Mouse (Mus musculus): ENCODE measurements around the gene Irak3. TPM values are rescaled to one million over a fixed set of nuclear protein-coding genes. Genes with fewer than 3 reads are reported as not detected.
"Not testable (repeated sequence)": the region's sequence is repeated elsewhere in the genome, so short reads cannot be mapped to it uniquely, and the experiment has no call there.

Irak3 gene
- total RNA-seq, 2 experiments from 2014 or later = 9.2 to 37.1 TPM

GRCm38 (mm10) chr10:120165793-120166503 is 36.0 kb downstream of the Irak3 start:
- no peak for ATAC-seq (replicated peaks; ENCODE audit: low FRiP score, poor library complexity, severe bottlenecking)

- no peak for ATAC-seq (replicated peaks; ENCODE audit: low FRiP score, poor library complexity, severe bottlenecking)
Observed at GRCm38 (mm10) chr10:120164931-120165792, 36.8 kb downstream of the Irak3 start.

DNA sequence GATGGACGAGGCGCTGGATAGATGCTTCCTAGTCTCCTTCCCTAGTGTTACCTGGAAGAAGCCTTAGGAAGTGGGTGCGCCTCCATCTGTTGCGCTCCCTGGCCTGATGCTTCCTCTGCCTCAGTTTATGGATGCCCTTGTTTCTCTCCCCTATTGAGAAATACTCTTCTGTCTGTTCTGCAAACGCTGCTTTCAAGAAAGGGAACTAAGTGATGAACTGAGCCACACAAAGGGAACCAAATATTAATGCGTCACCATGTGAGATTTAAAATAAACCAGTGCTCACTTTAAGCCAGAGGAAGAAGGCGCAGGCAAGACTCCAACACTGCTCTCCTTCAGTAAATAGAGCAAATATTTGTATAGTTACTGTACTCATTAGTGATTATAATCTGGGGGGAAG is 38.4 kb downstream of the Irak3 start:
- no peak for ATAC-seq (replicated peaks; ENCODE audit: low FRiP score, poor library complexity, severe bottlenecking)

DNA sequence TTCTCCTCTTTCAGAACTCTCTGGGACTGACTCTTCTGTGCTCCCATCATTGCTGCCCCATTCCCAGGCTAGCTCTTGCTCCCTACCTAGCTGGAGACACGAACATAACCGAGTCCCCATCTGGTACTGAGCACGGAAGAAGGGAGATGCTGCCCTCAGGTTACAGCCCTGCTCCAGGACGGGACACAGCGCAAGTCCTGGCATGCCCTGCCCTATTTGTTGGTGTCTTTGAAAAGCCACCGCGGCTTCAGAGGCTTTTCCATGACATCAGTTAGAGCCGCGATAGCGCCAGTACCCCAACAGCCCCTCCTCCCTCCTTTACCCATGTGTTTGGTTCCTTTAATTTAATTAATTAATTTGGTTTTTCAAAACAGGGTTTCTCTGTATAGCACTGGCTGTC is 39.1 kb downstream of the Irak3 start:
- no peak for ATAC-seq (replicated peaks; ENCODE audit: low FRiP score, poor library complexity, severe bottlenecking)

DNA sequence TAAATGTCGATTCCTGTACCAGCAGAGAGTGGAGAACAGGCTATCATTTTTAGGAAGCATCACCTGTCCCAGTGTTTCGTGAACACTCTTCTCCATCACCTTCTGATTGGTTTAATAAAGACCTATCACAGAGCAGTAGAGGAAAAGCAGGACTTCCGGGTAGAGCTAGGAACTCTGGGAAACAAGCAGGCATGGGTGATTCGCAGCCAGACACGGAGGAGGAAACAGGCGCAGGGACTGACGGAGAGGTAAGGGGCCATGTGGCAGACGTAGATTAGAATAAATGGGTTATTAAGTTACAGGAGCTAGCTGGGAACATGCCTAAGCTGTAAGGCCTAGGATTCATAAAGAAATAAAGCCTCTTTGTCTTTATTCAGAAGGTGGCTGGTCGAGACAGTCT is 41.4 kb downstream of the Irak3 start:
- no peak for ATAC-seq (replicated peaks; ENCODE audit: low FRiP score, poor library complexity, severe bottlenecking)

DNA sequence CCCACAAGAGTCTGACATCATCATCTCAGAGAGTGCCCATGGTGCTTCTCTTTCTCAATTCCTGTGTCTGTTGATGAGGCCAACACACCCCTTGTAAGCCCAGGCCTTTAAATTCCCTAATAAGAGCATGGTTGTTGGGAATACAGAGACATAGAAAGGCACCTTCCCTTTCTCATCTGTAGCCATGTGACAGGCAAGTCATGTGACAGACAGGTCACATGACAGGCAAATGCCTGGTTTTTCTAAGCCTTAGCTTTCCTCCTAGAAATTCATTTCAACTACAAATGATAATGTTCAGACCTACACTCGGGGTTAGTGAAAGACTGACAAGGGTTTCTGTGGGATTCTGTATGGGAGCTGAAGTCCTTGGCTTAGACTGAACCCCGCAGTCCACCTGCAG is 48.0 kb downstream of the Irak3 start:
- ATAC-seq (replicated peaks; ENCODE audit: low FRiP score, poor library complexity, severe bottlenecking) = no peak

GRCm38 (mm10) chr10:120151672-120152071 is 50.3 kb downstream of the Irak3 start:
- ATAC-seq (replicated peaks; ENCODE audit: low FRiP score, poor library complexity, severe bottlenecking) = no peak

DNA sequence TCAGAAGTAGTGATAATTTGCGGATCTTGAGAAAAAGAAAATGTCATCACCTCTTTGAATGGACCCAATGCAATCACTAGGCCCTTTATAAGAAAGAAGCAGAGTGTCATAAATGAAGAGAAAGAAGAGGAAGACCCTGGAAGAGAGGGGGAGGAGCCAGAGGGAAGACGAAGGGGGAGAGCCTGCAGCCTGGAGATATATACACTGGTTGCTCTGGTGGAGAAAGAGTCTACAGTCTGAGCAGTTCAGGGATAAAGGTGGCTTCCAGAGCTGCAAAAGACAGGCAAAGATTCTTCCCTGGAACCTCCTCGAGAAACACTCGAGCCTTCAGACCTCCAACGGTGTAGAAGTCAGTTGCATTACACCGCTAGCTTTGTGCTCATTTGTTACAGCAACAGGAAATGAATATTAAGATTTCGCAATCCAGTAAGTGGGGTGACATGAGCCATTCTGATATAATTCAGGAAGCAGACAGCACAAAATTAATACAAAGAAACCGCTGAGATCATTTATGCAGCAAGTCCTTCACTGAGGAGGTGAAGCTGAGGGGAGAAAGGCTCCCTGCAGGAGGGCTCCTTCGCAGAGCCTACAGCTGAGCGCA is 60.9 kb downstream of the Irak3 start:
- no peak for ATAC-seq (replicated peaks; ENCODE audit: low FRiP score, poor library complexity, severe bottlenecking)

- ATAC-seq (replicated peaks; ENCODE audit: low FRiP score, poor library complexity, severe bottlenecking) = no peak
Observed at GRCm38 (mm10) chr10:120140193-120140592, 61.7 kb downstream of the Irak3 start.

DNA sequence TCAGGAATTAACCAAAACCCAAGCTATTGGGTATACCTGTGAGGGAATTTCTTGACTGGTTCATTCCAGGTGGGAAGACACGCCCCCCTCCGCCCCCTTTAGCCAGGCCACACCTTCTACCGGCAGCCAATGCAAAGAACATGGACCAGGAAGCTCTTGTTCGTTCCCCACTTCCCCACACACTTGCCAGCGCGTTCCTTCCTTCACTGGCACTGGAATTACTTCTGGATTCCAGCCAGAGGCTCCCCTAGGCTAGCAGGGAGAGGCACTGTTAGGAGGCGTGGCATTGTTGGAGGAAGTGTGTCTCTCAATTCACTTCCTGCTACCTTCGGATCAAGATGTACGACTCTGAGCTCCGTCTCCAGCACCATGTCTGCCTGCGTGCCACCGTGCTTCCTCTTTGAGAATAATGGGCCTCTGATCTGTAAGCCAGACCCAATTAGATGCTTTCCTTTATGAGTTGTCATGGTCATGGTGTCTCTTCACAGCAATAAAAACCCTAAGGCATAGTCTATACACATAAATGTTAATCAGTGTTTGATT is 65.8 kb downstream of the Irak3 start:
- no peak for ATAC-seq (replicated peaks; ENCODE audit: low FRiP score, poor library complexity, severe bottlenecking)

DNA sequence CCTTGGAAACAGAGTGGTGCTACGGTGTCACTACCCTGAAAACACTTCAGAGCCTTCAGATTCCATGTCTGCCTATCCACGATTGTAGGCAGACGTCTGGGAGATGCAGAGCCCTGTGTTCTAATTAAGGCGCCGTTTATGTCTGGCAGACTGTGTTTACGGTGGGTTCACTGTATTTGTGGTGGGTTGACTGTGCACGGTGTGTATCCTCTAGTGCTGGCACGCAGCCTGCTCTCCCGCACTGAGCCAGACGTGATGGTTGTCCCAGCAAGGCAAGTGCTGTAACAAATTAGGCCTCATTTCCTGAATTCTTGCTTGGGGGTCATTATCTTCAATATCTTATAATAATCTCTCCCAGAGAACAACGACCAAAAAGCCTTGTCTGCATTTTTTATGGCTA is 68.2 kb downstream of the Irak3 start:
- ATAC-seq (replicated peaks; ENCODE audit: low FRiP score, poor library complexity, severe bottlenecking) = no peak

GRCm38 (mm10) chr10:120130621-120131020 is 71.3 kb downstream of the Irak3 start:
- peak; percentile 72 for ATAC-seq (replicated peaks; ENCODE audit: low FRiP score, poor library complexity, severe bottlenecking)

DNA sequence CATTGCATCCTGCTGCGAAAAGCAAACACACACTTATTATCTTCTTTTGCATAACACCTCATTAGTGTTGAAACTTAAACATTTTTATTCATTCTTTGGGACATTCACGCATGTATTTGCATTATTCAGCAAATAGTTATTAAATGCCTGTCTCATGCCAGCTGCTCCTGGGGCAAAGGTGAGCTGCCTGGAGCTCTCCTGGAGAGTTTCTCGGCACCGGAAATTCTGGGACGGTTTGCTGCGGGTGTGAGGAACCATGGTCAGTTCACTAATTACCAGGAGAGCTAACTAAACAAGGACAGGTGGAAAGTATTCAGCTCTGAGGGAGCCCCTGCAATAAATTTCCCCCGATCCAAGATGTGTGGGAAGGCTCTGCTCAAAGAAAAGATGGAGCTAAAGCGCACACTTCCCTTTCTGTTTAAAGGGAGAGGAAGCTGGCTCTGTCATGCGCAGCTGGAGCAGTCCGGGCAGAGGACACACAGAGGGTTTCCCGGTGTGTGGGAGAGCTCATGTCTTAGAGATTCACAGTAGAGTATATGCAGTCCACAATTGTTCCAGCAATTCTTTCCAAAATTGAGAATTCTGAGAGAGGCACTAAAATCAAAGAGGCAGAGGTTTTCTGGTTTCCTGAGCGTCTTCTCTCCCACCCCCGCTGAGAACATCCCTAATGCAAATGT is 73.2 kb downstream of the Irak3 start:
- ATAC-seq (replicated peaks; ENCODE audit: low FRiP score, poor library complexity, severe bottlenecking) = no peak

- no peak for ATAC-seq (replicated peaks; ENCODE audit: low FRiP score, poor library complexity, severe bottlenecking)
Observed at GRCm38 (mm10) chr10:120125465-120125857, 76.5 kb downstream of the Irak3 start.

- peak; percentile 92 for ATAC-seq (replicated peaks; ENCODE audit: low FRiP score, poor library complexity, severe bottlenecking)
Observed at GRCm38 (mm10) chr10:120124801-120125464, 77.0 kb downstream of the Irak3 start.

DNA sequence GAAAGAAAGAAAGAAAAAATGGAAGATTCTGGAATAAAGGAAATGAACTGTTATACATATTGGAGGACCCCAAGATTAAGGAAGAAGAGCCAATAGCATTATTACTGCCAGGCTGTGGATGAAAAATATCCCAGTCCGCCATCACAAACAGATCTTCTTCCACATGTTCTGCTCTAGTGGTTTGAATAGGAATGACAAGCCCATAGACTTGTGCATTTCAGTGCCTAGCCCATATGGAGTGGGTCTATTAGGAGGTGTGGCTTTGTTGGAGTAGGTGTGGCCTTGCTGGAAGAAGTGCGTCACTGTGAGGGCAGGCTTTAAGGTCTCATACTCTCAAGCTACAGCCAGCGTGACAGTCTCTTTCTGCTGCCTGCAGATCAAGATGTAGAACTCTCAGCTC is 78.2 kb downstream of the Irak3 start:
- ATAC-seq (replicated peaks; ENCODE audit: low FRiP score, poor library complexity, severe bottlenecking) = no peak

GRCm38 (mm10) chr10:120115249-120115648 is 86.7 kb downstream of the Irak3 start:
- ATAC-seq (replicated peaks; ENCODE audit: low FRiP score, poor library complexity, severe bottlenecking) = no peak

DNA sequence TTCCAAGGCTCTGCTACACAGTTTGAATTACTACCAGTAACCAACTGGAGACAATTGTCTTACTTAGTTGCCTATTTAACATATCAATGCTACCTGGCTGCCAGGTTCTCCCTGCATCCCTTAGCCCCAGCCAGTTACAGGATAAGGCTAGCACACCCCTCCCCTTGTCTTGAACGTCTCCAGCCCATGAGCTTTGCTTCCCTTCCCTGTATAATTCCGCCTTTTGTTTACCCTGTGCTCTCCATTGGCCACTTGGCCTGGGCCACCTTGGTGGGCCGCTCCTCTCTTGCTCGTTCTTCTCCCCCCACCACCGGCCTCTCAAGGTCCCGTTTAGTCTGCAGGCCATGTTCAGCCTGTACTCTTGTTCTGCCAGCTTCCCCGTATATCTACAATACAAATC is 87.4 kb downstream of the Irak3 start:
- ATAC-seq (replicated peaks; ENCODE audit: low FRiP score, poor library complexity, severe bottlenecking) = no peak

DNA sequence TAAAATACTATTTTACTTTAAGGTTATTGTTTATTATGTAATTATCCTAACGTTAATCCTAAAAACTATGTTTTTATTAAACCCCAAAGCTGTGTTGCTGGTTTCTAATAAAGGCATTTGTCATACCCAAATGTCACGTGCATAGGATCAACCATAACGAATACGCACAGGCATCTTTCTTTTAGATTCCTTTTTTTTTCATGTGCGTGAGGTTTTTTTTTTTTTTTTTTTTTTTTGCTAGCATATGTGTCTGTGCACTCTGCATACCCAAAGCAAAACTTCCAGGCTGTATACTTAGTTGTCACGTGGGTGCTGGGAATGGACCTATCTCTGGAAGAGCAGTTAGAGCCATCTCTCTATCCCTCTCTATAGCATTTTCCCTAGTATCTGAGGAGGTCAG is 88.0 kb downstream of the Irak3 start:
- no peak for ATAC-seq (replicated peaks; ENCODE audit: low FRiP score, poor library complexity, severe bottlenecking)

GRCm38 (mm10) chr10:120113482-120113881 is 88.4 kb downstream of the Irak3 start:
- not testable (repeated sequence) for ATAC-seq (replicated peaks; ENCODE audit: low FRiP score, poor library complexity, severe bottlenecking)

Data from erythroblast, adult 5-6 weeks (primary cell).